Mouse (Mus musculus) mouse embryonic stem cell (cell line): ENCODE results near the gene Kansl1l.

ENCODE experiments used
- in situ Hi-C, 2 experiments: fragments of 300-500 bp; cut with MboI; formaldehyde crosslinking; loops; 1 replicate in 1 of 2; 3 replicates in 1 of 2; pipeline ENCODE4 v1.14.3; 2019 to 2020; ENCODE audit warnings: low sequenced_read_pairs in 2 of 2, low pct_unique_long_range_greater_than_20kb in 1 of 2, mixed read lengths in 1 of 2; ENCODE audit not compliant: unreplicated experiment in 1 of 2

The Kansl1l gene

GRCm38 (mm10) chr1:66817453-66817839 lies at the start of gene Kansl1l:
Gene Kansl1l, minus strand, starts transcription at chr1:66817562.
- in situ Hi-C loops: no loop called here

GRCm38 (mm10) chr1:66865633-66866032 lies 48.3 kb upstream of the Kansl1l start:
- in situ Hi-C loops: no loop called here

GRCm38 (mm10) chr1:66863741-66864495 lies 46.6 kb upstream of the Kansl1l start:
- in situ Hi-C loops: no loop called here

- in situ Hi-C loops: no loop called here
Measured at GRCm38 (mm10) chr1:66862712-66863511, 45.5 kb upstream of the Kansl1l start, which contains the start of gene Acadl. Gene Acadl, minus strand, starts transcription at chr1:66863277.

- in situ Hi-C loops: no loop called here
Measured at GRCm38 (mm10) chr1:66861764-66862672, 44.7 kb upstream of the Kansl1l start.

GRCm38 (mm10) chr1:66847506-66847905 lies 30.1 kb upstream of the Kansl1l start:
- in situ Hi-C loops: loop anchor here in 1 of 2 experiments (25.0 kb wide), 1 partner anchor 735 kb away; no protein-coding TSS in a partner anchor

- in situ Hi-C loops: loop anchor here in 1 of 2 experiments (25.0 kb wide), 1 partner anchor 734 kb away; no protein-coding TSS in a partner anchor
Measured at GRCm38 (mm10) chr1:66845690-66846318, 28.4 kb upstream of the Kansl1l start.

- in situ Hi-C loops: loop anchor here in 1 of 2 experiments (25.0 kb wide), 1 partner anchor 730 kb away; no protein-coding TSS in a partner anchor
Measured at GRCm38 (mm10) chr1:66841938-66842337, 24.6 kb upstream of the Kansl1l start.

- in situ Hi-C loops: loop anchor here in 1 of 2 experiments (25.0 kb wide), 1 partner anchor 729 kb away; no protein-coding TSS in a partner anchor
Measured at GRCm38 (mm10) chr1:66841510-66841909, 24.1 kb upstream of the Kansl1l start.

GRCm38 (mm10) chr1:66839755-66840438 lies 22.5 kb upstream of the Kansl1l start:
- in situ Hi-C loops: loop anchor here in 1 of 2 experiments (25.0 kb wide), 1 partner anchor 728 kb away; no protein-coding TSS in a partner anchor

GRCm38 (mm10) chr1:66839135-66839534 lies 21.8 kb upstream of the Kansl1l start:
- in situ Hi-C loops: loop anchor here in 1 of 2 experiments (25.0 kb wide), 1 partner anchor 727 kb away; no protein-coding TSS in a partner anchor

- in situ Hi-C loops: loop anchor here in 1 of 2 experiments (25.0 kb wide), 1 partner anchor 726 kb away; no protein-coding TSS in a partner anchor
Measured at GRCm38 (mm10) chr1:66838184-66839042, 21.1 kb upstream of the Kansl1l start.

GRCm38 (mm10) chr1:66837207-66837606 lies 19.8 kb upstream of the Kansl1l start:
- in situ Hi-C loops: loop anchor here in 1 of 2 experiments (25.0 kb wide), 1 partner anchor 725 kb away; no protein-coding TSS in a partner anchor

GRCm38 (mm10) chr1:66832636-66833165 lies 15.3 kb upstream of the Kansl1l start:
- in situ Hi-C loops: loop anchor here in 1 of 2 experiments (25.0 kb wide), 1 partner anchor 720 kb away; no protein-coding TSS in a partner anchor

GRCm38 (mm10) chr1:66831824-66832600 lies 14.7 kb upstream of the Kansl1l start:
- in situ Hi-C loops: loop anchor here in 1 of 2 experiments (25.0 kb wide), 1 partner anchor 720 kb away; no protein-coding TSS in a partner anchor
